Mouse (Mus musculus) adrenal gland, adult 10 weeks (tissue): ENCODE results near the gene Btbd35f11. TPM values are rescaled to one million over a fixed set of nuclear protein-coding genes. Genes with fewer than 3 reads are reported as not detected.

Experiments
- polyA plus RNA-seq: library from polyadenylated mRNA; stranded (reverse); fragments of 350-450 nt; fragmentation: Illumina TruSeq; extraction: RNeasy Lipid Tissue Mini Kit (QIAGEN cat#74804); gene quantifications from one replicate; pipeline ENCODE4 v1.2.3, GENCODE M21; 2014; ENCODE audit warnings: low read depth, low replicate concordance

Gene Btbd35f11
- polyA plus RNA-seq, result not detected

DNA sequence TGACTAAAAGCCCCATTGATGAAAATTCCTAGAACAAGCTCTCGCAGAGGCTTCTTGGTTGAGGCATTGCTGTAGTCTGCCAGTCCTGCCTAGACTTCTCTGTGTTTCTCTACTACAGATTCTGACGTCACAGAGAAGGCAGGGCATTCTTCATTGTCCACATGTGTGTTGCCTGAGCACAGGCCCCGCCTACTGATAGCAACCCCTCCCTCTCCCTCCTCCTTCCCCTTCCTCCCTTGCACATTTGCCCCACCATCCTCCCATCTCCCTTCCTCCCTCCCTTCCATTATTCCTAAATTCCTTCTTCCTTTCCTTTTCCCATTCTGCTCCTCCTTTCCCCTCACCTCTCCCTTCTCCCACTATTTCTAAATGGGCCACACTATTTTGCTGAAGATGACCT, at the start of gene Btbd35f11:
Btbd35f11 (minus strand) TSS at position 101 of the 400 bp plus-strand sequence.

Other genes with a start within 250 kb of the Btbd35f11 start
- not detected for gene Btbd35f24, start 247.9 kb downstream of the Btbd35f11 start, polyA plus RNA-seq